Mouse (Mus musculus): Measurements from ENCODE around the gene Ndnf. TPM values are rescaled to one million over a fixed set of nuclear protein-coding genes. Genes with fewer than 3 reads are reported as not detected.

The Ndnf gene
- total and polyA plus RNA-seq, 3 experiments: not detected

DNA sequence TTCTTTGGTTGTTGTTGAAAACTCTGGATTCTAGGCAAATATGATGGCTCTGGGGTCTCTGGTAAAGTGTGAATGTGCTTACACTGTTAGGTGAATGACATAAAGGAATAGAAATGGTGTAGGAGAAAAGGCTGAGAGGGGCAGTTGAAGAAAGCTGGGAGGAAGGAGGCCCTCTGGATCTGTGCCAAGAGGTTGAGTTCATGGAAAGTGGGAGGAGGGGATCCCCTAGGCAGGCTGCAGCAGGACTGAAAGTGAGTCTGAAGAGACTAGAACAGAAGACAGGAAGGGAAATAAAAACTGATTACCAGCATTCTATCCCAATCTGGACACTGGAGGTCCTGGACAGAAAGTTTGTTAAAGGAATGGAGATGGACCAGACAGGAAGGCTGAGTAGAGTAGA lies 29.0 kb upstream of the Ndnf start:
- no peak for TF ChIP-seq CTCF (IDR thresholded peaks at IDR 0.05 in 2 of 3, conservative IDR thresholded peaks at IDR 0.05 in 1 of 3; ENCODE audit: control insufficient read depth in 1 of 3, insufficient read depth in 1 of 3, low read depth in 2 of 3, low read length in 3 of 3, poor library complexity in 1 of 3, severe bottlenecking in 1 of 3)
- TF ChIP-seq USF2 (IDR thresholded peaks at IDR 0.05; ENCODE audit: borderline replicate concordance in 1 of 2, insufficient read depth in 1 of 2, low read depth in 1 of 2, low read length in 2 of 2): no peak
- TF ChIP-seq NRF1 (IDR thresholded peaks at IDR 0.05; ENCODE audit: insufficient read depth, low read depth, low read length, poor library complexity, severe bottlenecking): no peak
- TF ChIP-seq UBTF (IDR thresholded peaks at IDR 0.05; ENCODE audit: borderline replicate concordance, insufficient read depth, low read depth, low read length): no peak
- no peak for TF ChIP-seq RCOR1 (IDR thresholded peaks at IDR 0.05; ENCODE audit: low read depth, low read length)
- TF ChIP-seq BHLHE40 (IDR thresholded peaks at IDR 0.05; ENCODE audit: borderline replicate concordance, low read depth, low read length): no peak
- no peak for TF ChIP-seq POLR2AphosphoS5 (IDR thresholded peaks at IDR 0.05; ENCODE audit: borderline replicate concordance, low read depth, low read length)
- TF ChIP-seq MXI1 (IDR thresholded peaks at IDR 0.05; ENCODE audit: low read depth, low read length): no peak
- no peak for TF ChIP-seq GATA1 (IDR thresholded peaks at IDR 0.05; ENCODE audit: low read depth, low read length)
- TF ChIP-seq JUND (IDR thresholded peaks at IDR 0.05; ENCODE audit: low read depth, low read length): no peak
- Histone ChIP-seq H3K27me3 (ENCODE audit: control insufficient read depth in 1 of 2, insufficient read depth in 2 of 2, low read length in 2 of 2) (peaks cover 2 to 4% of the 10 kb centered on the region in 2 experiments), H3K36me3 (ENCODE audit: control insufficient read depth in 1 of 2, insufficient read depth in 2 of 2, low read length in 2 of 2) (no peaks in the 10 kb centered on the region), H3K79me2 (ENCODE audit: control insufficient read depth, insufficient read depth, low read length, poor library complexity) (no peaks in the 10 kb centered on the region), H3K9ac (ENCODE audit: control insufficient read depth, low read depth, low read length, poor library complexity, severe bottlenecking) (no peak overlapping the region), H3K9me3 (replicated peaks; ENCODE audit: insufficient read depth, low read length) (no peaks in the 10 kb centered on the region), H3K4me3 (ENCODE audit: control insufficient read depth in 1 of 2, insufficient read depth in 1 of 2, low read depth in 2 of 2, low read length in 2 of 2) (no peak overlapping the region), H3K4me1 (ENCODE audit: control insufficient read depth in 1 of 2, insufficient read depth in 2 of 2, low read length in 2 of 2) (no peaks in the 10 kb centered on the region), H3K27ac (ENCODE audit: control insufficient read depth, low read depth, low read length) (no peak overlapping the region)
- no peak for DNase-seq (ENCODE audit: low read depth, low spot score)

DNA sequence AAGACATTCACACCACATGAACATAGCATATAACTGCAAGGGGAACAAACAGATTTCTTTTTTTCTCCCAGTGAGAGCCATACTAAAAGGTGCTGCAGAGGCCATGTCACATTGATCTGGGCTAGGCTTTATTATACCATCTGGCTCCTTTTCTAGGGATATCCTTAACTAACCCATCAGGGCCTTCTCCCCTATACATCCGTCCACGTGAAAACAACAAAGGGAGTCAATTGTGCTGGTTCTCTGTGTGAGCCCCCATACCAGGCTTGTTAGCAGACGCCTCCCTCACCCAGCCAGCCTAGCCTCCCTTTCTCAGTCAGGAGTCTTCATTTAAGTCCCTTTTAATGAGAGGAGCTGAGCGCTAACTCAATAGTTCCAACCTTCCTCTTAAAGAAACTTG lies 27.3 kb upstream of the Ndnf start:
- no peak overlapping the region for H3K9ac ChIP-seq (ENCODE audit: control insufficient read depth, low read depth, low read length, poor library complexity, severe bottlenecking)
- no peak for DNase-seq (ENCODE audit: low read depth, low spot score)
- H3K4me1 ChIP-seq (ENCODE audit: control insufficient read depth in 1 of 2, insufficient read depth in 2 of 2, low read length in 2 of 2): no peaks in the 10 kb centered on the region
- H3K79me2 ChIP-seq (ENCODE audit: control insufficient read depth, insufficient read depth, low read length, poor library complexity): no peaks in the 10 kb centered on the region
- H3K9me3 ChIP-seq (replicated peaks; ENCODE audit: insufficient read depth, low read length): no peaks in the 10 kb centered on the region
- no peak for TF ChIP-seq SIN3A (IDR thresholded peaks at IDR 0.05; ENCODE audit: low read length)
- no peak for TF ChIP-seq MYB (IDR thresholded peaks at IDR 0.05; ENCODE audit: low read depth, low read length)
- no peak for TF ChIP-seq NELFE (IDR thresholded peaks at IDR 0.05; ENCODE audit: low read depth, low read length)
- no peak for TF ChIP-seq GABPA (IDR thresholded peaks at IDR 0.05; ENCODE audit: low read depth, low read length)
- TF ChIP-seq CHD2 (IDR thresholded peaks at IDR 0.05; ENCODE audit: low read length): no peak
- no peak for TF ChIP-seq ZKSCAN1 (IDR thresholded peaks at IDR 0.05; ENCODE audit: low read depth, low read length)
- TF ChIP-seq ZNF384 (IDR thresholded peaks at IDR 0.05; ENCODE audit: low read depth, low read length): no peak
- TF ChIP-seq POLR2AphosphoS2 (IDR thresholded peaks at IDR 0.05; ENCODE audit: low read length): no peak
- no peak for TF ChIP-seq ETS1 (IDR thresholded peaks at IDR 0.05; ENCODE audit: low read depth, low read length)
- TF ChIP-seq MAZ (IDR thresholded peaks at IDR 0.05; ENCODE audit: low read depth, low read length): no peak
- no peak for TF ChIP-seq EP300 (IDR thresholded peaks at IDR 0.05; ENCODE audit: low read depth in 1 of 2, low read length in 2 of 2)
- no peak for TF ChIP-seq JUND (IDR thresholded peaks at IDR 0.05; ENCODE audit: low read depth, low read length)
- no peak for TF ChIP-seq POLR2A (IDR thresholded peaks at IDR 0.05; ENCODE audit: control insufficient read depth in 1 of 2, insufficient read depth in 1 of 2, low read depth in 1 of 2, low read length in 2 of 2, poor library complexity in 1 of 2)
- TF ChIP-seq CTCF (IDR thresholded peaks at IDR 0.05 in 2 of 3, conservative IDR thresholded peaks at IDR 0.05 in 1 of 3; ENCODE audit: control insufficient read depth in 1 of 3, insufficient read depth in 1 of 3, low read depth in 2 of 3, low read length in 3 of 3, poor library complexity in 1 of 3, severe bottlenecking in 1 of 3): no peak
- TF ChIP-seq MAX (IDR thresholded peaks at IDR 0.05; ENCODE audit: low read length): no peak
- H3K27me3 ChIP-seq (ENCODE audit: control insufficient read depth in 1 of 2, insufficient read depth in 2 of 2, low read length in 2 of 2): peaks cover 5 to 9% of the 10 kb centered on the region in 2 experiments
- H3K36me3 ChIP-seq (ENCODE audit: control insufficient read depth in 1 of 2, insufficient read depth in 2 of 2, low read length in 2 of 2): no peaks in the 10 kb centered on the region
- H3K27ac ChIP-seq (ENCODE audit: control insufficient read depth, low read depth, low read length): no peak overlapping the region
- no peak overlapping the region for H3K4me3 ChIP-seq (ENCODE audit: control insufficient read depth in 1 of 2, insufficient read depth in 1 of 2, low read depth in 2 of 2, low read length in 2 of 2)
